Mouse (Mus musculus): Measurements from ENCODE around the gene Exoc3l.

The Exoc3l gene

GRCm38 (mm10) chr8:105295895-105296573 lies at the start of gene Exoc3l:
Gene Exoc3l (minus strand): TSS chr8:105296101.
- DNase-seq, result peak; percentile 26

GRCm38 (mm10) chr8:105345061-105345975 lies 49.4 kb upstream of the Exoc3l start:
- no peak for DNase-seq

GRCm38 (mm10) chr8:105343791-105344574 lies 48.1 kb upstream of the Exoc3l start:
- DNase-seq, result no peak

DNA sequence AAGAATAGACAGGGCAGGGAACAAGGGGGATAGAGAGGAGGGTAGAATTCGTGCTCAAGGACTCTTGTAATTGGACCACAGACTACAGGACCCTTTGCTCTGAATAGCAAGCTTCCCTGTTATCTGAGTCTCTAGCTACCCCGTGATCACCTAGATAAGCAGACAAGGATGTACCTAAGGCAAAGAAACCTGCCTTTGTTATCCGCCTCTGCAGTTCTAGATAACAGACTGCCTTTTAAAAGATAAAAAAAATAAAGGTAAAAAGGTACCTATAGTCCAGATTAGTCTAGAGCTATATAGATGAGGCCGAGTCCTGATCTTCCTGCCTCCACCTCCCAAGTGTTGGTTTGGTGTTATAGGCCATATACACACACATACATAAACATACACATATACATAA lies 46.9 kb upstream of the Exoc3l start:
- no peak for DNase-seq

DNA sequence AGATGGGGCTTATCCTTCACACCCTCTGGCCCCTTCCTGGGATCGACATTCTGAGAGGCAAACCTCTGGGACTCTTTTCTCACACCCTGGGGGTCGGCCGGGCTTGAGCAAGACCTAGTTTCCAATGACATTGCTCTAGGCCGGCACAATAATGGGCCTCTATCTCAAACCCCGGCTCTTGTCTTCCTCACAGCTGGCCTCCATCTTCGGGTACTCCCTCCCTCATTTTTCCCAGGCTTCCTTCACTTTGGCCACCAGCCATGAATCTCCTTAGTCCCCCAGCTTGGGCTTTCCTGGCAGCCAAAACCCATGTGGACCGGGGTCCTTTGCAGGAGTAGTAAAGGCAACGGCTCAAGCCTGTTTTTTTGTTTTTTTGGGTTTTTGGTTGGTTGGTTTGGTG lies 45.5 kb upstream of the Exoc3l start:
- DNase-seq, result no peak

- DNase-seq, result peak; percentile 50
These were observed 44.2 kb upstream of the Exoc3l start for GRCm38 (mm10) chr8:105339886-105340635.

DNA sequence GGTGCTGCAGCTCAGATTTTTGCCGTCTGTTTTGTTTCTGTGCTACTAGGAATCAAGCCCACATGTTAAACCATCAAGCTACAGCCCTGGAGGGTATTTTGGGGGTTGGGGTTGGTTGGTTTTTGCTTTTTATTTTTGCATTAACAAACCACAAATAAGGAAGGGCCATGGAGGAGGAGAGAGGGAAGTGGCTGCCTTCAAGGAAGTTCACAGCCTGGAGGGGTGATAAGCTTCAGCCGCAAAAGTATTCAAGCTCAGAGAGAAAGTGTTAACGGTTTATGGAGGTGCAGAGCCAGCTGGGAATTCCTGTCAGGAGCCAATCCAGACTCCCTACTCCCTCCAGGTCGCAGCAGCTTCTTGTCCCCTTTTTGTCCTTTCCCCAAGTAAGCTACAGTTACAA lies 43.1 kb upstream of the Exoc3l start:
- no peak for DNase-seq

DNA sequence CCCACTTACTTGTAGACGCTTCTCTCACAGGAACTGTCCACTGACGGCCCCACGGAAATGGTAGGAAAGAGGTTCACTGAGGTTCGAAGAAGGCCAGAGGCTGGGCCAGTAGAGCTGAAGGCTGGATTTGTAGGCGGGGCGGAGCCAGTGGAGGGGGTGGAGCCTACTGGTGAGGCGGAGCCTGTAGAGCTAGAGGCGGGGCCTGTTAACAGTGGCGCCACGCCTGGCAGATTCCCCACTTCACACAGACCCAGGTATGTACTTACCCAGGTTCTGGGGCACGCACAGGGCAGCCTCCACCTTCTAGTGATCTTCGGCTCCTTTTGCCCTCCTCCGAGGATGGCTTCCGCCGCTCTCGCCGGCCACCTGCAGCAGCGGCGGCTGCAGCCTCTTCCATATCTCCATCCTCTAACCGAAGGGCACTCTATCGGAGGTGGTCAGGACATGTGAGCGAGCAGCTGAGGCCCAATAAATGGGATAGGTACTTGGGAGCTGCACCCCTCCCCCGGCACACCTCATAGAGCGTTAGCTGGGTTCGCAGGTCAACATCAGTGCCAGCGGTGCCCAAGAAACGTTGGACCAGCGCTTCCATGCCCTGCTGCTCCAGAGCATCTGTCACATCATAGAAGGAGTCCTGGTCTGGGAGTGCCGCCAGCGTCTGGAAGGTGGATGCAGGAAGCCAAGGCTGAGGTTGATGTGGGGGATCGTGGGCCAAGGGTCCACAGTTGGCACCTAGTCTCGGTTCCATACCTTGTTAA lies 40.7 kb upstream of the Exoc3l start:
- DNase-seq, result no peak

DNA sequence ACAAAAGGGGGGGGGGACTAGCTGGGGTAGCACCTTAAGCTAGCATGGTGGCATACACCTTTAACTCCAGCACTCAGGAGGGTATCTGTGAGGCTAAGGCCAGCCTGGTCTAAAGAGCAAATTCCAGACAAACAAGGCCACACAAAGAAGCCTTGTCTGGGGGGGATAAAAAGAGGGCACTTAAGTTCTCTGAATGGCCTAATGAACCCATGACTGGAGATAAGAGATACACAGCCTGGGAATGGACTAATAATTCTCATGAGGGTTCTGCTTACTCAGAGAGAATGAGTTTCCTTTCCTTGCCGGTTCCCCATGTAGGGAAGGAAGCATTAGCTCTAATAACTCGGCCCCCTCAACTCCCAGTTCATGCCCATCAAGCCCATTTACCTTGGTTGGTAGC lies 36.6 kb upstream of the Exoc3l start:
- DNase-seq, result no peak

DNA sequence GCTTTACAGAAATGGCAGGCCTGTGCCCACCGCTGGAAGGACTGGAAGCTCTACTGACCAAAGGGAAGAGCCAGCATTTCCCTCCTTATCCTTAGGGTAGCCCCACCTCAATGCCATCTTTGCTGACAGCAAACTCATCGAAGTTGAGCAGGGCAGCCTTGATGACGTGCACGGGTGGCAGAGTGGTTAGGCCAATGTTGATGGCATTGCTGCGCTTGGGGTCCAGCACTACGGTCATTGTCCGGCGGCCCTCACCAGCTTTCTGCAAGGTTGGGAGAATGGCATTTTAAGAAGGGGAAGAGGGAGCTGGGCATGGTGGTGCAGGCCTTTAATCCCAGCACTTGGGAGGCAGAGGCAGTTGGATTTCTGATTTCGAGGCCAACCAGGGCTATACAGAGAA lies 36.0 kb upstream of the Exoc3l start:
- DNase-seq, result no peak

GRCm38 (mm10) chr8:105331469-105331868 lies 35.6 kb upstream of the Exoc3l start:
- no peak for DNase-seq

DNA sequence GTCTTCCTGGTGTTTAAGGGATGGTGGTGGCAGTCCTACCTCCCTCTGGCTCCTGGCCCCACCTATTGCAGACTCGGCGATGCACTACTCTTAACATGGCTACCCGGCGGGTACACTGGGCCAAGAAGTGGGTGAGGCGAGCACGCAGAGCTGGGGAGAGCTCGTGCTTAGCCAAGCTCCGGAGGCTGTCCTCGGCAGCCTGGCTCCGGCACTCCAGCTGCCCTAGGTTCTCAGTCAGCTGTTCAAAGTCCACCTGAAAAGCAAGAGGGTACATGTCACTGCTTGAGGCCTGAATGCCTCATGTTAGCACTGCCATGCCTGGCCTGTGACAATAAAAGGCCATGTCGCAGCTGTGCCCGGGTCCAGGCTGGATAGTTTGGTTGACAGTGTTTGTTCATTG lies 34.4 kb upstream of the Exoc3l start:
- DNase-seq, result no peak

DNA sequence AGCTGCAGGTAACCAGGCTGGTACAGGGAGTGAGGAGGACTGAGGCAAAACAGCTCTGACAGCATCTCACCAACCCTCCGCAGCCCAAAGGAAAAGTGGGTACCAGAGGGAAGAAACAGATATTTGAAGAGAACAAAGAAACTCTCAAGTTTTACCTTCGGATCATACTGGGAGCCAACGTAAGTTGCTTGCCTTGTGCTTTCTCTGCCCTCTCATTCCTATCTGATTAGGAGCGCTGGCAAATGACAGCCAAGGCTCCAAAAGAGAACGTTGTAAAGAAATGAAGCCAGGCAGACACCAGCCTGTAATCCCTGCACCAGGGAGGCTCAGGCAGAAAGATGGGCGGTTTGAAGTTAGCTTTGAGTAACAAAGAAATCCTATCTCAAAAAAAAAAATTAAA lies 31.1 kb upstream of the Exoc3l start:
- DNase-seq, result no peak

DNA sequence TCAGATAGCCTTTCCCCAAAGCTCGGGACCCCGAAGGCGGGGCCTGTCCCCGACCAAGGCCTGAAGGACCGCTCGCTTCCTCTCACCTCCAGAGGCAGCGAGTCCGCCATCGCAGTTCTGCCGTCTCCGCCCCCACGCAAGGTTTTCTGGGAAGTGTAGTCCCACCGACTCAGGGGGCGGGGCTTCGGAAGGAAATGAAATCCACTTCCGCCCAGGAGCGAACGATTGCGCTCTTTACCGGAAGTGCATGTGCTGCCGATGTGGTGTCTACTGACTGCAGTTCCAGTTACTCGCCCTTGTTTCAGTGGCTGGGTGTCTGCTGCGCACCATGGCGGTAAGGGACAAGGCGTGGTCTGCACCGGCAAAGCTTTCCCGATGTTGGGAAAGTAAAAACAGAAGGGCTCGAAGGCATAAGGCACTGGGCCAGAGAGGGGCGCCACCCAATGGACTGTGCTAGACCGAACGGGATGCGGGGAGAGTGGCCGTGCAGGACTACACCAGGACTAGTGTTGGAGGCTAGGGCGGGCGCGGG lies 30.3 kb upstream of the Exoc3l start, which contains the start of the genes Lrrc29 and Tmem208:
TSS of gene Lrrc29 (minus strand) at position 138 of the 532 bp plus-strand sequence.
TSS of gene Tmem208 (plus strand) at position 214 of the 532 bp plus-strand sequence.
- DNase-seq, result peak; percentile 97

DNA sequence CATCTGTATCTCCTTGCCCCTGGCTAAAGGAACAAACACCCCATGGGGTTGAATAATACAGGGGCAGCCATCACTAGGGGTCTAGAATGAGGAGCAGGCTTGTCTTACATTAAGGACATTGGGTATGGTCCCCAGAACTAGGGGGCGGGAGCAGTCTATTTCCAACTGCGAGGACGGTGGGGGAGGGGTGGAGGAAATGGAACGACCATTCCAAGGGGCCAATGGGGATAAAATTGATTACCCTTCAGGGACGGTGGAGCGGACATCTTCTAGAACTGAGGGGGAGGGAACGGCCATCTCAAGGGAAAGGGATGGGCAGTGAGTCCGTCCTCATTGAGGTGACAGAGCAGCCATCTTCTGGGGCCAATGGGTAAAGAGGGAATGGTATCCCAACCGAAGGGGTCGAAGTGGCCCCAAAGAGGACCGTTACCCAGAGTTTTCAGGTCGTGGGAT lies 29.8 kb upstream of the Exoc3l start:
- no peak for DNase-seq

DNA sequence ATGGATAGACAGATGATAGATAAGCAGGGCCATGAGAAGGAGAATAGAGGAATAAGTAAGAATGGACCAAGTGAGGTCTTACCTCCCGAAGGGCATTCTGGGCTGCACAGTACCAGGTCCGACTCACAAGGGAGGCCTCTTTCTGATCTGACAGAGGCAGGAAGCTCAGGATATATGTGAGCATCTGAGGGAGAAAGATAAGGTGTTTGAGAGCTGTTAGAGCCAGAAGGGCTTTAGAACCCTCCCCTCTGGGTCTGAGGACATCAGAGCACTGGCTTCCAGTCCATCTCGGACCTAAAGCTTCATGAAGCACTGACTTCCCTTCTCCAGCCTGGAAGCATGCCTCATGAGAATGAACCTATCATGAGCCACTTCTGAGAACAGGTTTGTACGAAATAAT lies 27.3 kb upstream of the Exoc3l start:
- no peak for DNase-seq

DNA sequence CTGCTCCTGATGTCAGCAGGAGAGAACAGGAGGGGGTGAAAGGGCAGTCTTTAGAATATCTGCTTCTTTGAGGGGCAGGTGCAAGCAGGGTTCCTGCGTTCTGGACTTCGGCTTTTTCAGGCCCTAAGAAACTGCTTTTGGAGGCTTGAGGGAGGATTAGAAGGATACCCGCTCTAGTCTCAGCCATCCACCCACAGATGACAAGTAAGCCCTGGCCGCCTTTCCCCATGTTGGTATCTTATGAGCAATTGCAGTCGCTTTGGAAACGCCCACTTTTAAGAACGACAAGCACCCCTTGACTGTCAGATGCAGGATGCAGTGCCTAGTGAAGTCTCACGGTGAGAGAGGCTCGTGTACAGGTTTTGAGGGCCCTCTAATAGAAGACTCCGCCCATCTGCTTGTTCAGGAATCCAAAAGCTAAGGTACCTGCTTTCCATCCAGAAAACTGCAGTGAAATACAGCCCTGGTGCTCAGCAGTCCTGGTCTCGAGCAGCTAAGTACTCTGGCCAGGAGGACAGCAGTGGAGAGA lies 22.8 kb upstream of the Exoc3l start:
- DNase-seq, result no peak

GRCm38 (mm10) chr8:105317941-105318340 lies 22.0 kb upstream of the Exoc3l start:
- DNase-seq, result no peak

DNA sequence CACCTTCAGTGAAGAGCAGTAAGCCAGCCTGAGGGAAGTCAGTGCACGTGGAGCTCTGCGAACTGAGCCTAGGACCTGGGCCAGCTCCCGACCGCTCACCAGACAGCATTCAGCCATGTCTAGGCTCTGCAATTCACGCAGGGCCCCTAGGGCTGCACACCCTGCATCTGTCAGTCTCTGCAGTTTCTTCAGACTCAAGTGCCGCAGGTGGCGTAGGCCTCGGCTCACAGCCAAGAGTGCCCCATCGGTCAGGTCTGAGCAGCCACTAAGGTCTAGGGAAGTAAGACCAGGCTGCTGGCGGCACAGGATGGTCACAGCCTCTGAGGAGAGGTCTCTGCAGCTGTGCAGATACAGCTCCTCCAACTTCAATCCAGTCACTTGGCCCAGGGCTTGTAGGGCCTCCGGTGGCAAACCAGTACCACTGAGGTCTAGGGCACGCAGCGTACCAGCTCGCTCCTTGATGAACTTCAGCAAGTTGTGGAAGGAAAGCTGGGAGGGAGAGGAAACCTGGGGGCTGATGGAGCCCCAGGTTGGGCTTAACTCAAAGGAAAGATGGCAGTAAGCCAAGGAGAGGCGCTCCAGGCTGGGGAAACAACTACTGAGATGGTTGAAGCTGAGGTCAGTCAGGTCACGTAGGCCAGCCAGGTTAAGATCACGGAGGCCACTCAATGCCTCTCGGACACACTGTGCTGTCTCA lies 19.3 kb upstream of the Exoc3l start:
- DNase-seq, result no peak

- DNase-seq, result no peak
These were observed 17.9 kb upstream of the Exoc3l start for GRCm38 (mm10) chr8:105313622-105314402.
